Mouse (Mus musculus): Measurements from ENCODE around the gene Vwa8. TPM values are rescaled to one million over a fixed set of nuclear protein-coding genes. Genes with fewer than 3 reads are reported as not detected.

Gene Vwa8
- total and polyA plus RNA-seq, 3 experiments, result 12.4 to 17.5 (median 15.9) TPM

- Histone ChIP-seq H3K4me2 (ENCODE audit: insufficient read depth, low read depth, poor library complexity, severe bottlenecking) (no peak overlapping the region), H3K27me3 (replicated peaks) (no peaks in the 10 kb centered on the region), H3K79me2 (replicated peaks; ENCODE audit: control insufficient read depth, extremely low read depth, insufficient read depth, poor library complexity, severe bottlenecking) (no peaks in the 10 kb centered on the region), H3K4me1 (ENCODE audit: control insufficient read depth in 1 of 2, insufficient read depth in 2 of 2) (no peaks in the 10 kb centered on the region), H3K9ac (ENCODE audit: insufficient read depth, low read depth) (no peak overlapping the region), H3K4me3 (replicated peaks in 1 of 3; ENCODE audit: low read depth in 2 of 3, low read length in 2 of 3, poor library complexity in 1 of 3) (no peak overlapping the region), H3K36me3 (replicated peaks in 1 of 2; ENCODE audit: control insufficient read depth in 1 of 2, insufficient read depth in 1 of 2, low read length in 1 of 2) (peaks cover 0 to 14% of the 10 kb centered on the region in 2 experiments), H3K9me3 (replicated peaks; ENCODE audit: low read length) (no peaks in the 10 kb centered on the region), H3K27ac (ENCODE audit: insufficient read depth, low read depth) (no peak overlapping the region)
- TF ChIP-seq CHD2 (IDR thresholded peaks at IDR 0.05; ENCODE audit: low read length) (no peak), MAX (IDR thresholded peaks at IDR 0.05; ENCODE audit: low read length) (no peak), CTCF (conservative IDR thresholded peaks at IDR 0.05 in 1 of 2, IDR thresholded peaks at IDR 0.05 in 1 of 2; ENCODE audit: low read depth in 2 of 2, low read length in 2 of 2) (peak in 1 of 2 experiments; percentile 37; a peak in 2 of 4 replicates), NRF1 (IDR thresholded peaks at IDR 0.05; ENCODE audit: low read depth, low read length) (no peak), TCF12 (IDR thresholded peaks at IDR 0.05; ENCODE audit: low read depth, low read length) (no peak)
- in situ Hi-C loops (cut with MboI; ENCODE audit: low pct_ligation_motif_present, low pct_unique_long_range_greater_than_20kb, low sequenced_read_pairs) (no loop called here), dilution Hi-C loops (cut with MboI; ENCODE audit: extremely low pct_ligation_motif_present, extremely low pct_unique_long_range_greater_than_20kb, low sequenced_read_pairs) (no loop called here)
- DNase-seq (ENCODE audit: extremely low read depth), result no peak
Observed at GRCm38 (mm10) chr14:79134891-79135334, 286.1 kb downstream of the Vwa8 start.

- Histone ChIP-seq H3K79me2 (replicated peaks; ENCODE audit: control insufficient read depth, extremely low read depth, insufficient read depth, poor library complexity, severe bottlenecking) (no peaks in the 10 kb centered on the region), H3K4me1 (ENCODE audit: control insufficient read depth in 1 of 2, insufficient read depth in 2 of 2) (no peaks in the 10 kb centered on the region), H3K4me2 (ENCODE audit: insufficient read depth, low read depth, poor library complexity, severe bottlenecking) (no peak overlapping the region), H3K9me3 (replicated peaks; ENCODE audit: low read length) (no peaks in the 10 kb centered on the region), H3K4me3 (replicated peaks in 1 of 3; ENCODE audit: low read depth in 2 of 3, low read length in 2 of 3, poor library complexity in 1 of 3) (no peak overlapping the region), H3K36me3 (replicated peaks in 1 of 2; ENCODE audit: control insufficient read depth in 1 of 2, insufficient read depth in 1 of 2, low read length in 1 of 2) (peaks cover 0 to 14% of the 10 kb centered on the region in 2 experiments), H3K9ac (ENCODE audit: insufficient read depth, low read depth) (no peak overlapping the region), H3K27me3 (replicated peaks) (no peaks in the 10 kb centered on the region), H3K27ac (ENCODE audit: insufficient read depth, low read depth) (no peak overlapping the region)
- no peak for DNase-seq (ENCODE audit: extremely low read depth)
- dilution Hi-C loops (cut with MboI; ENCODE audit: extremely low pct_ligation_motif_present, extremely low pct_unique_long_range_greater_than_20kb, low sequenced_read_pairs) (no loop called here), in situ Hi-C loops (cut with MboI; ENCODE audit: low pct_ligation_motif_present, low pct_unique_long_range_greater_than_20kb, low sequenced_read_pairs) (no loop called here)
- no peak for TF ChIP-seq POLR2A (IDR thresholded peaks at IDR 0.05; ENCODE audit: low read depth, low read length)
- TF ChIP-seq GABPA (IDR thresholded peaks at IDR 0.05; ENCODE audit: insufficient replicate concordance, low read depth, low read length), result no peak
- no peak for TF ChIP-seq CHD1 (IDR thresholded peaks at IDR 0.05; ENCODE audit: low read depth, low read length)
- no peak for TF ChIP-seq KAT2A (IDR thresholded peaks at IDR 0.05; ENCODE audit: insufficient replicate concordance, low read length)
- no peak for TF ChIP-seq ZKSCAN1 (IDR thresholded peaks at IDR 0.05; ENCODE audit: borderline replicate concordance, low read depth, low read length)
Observed at GRCm38 (mm10) chr14:79135441-79135840, 286.6 kb downstream of the Vwa8 start.

- Histone ChIP-seq H3K4me2 (ENCODE audit: insufficient read depth, low read depth, poor library complexity, severe bottlenecking) (no peak overlapping the region), H3K4me1 (ENCODE audit: control insufficient read depth in 1 of 2, insufficient read depth in 2 of 2) (no peaks in the 10 kb centered on the region), H3K4me3 (replicated peaks in 1 of 3; ENCODE audit: low read depth in 2 of 3, low read length in 2 of 3, poor library complexity in 1 of 3) (no peak overlapping the region), H3K36me3 (replicated peaks in 1 of 2; ENCODE audit: control insufficient read depth in 1 of 2, insufficient read depth in 1 of 2, low read length in 1 of 2) (peaks cover 0 to 17% of the 10 kb centered on the region in 2 experiments), H3K27ac (ENCODE audit: insufficient read depth, low read depth) (no peak overlapping the region), H3K9ac (ENCODE audit: insufficient read depth, low read depth) (no peak overlapping the region), H3K27me3 (replicated peaks) (no peaks in the 10 kb centered on the region), H3K79me2 (replicated peaks; ENCODE audit: control insufficient read depth, extremely low read depth, insufficient read depth, poor library complexity, severe bottlenecking) (no peaks in the 10 kb centered on the region), H3K9me3 (replicated peaks; ENCODE audit: low read length) (no peaks in the 10 kb centered on the region)
- dilution Hi-C loops (cut with MboI; ENCODE audit: extremely low pct_ligation_motif_present, extremely low pct_unique_long_range_greater_than_20kb, low sequenced_read_pairs), result no loop called here
- TF ChIP-seq SIN3A (IDR thresholded peaks at IDR 0.05; ENCODE audit: low read length) (no peak), BHLHE40 (IDR thresholded peaks at IDR 0.05; ENCODE audit: low read depth, low read length) (no peak), RAD21 (IDR thresholded peaks at IDR 0.05; ENCODE audit: low read depth, low read length) (no peak), EP300 (IDR thresholded peaks at IDR 0.05; ENCODE audit: low read length) (no peak), USF1 (IDR thresholded peaks at IDR 0.05; ENCODE audit: low read depth, low read length) (no peak), GABPA (IDR thresholded peaks at IDR 0.05; ENCODE audit: insufficient replicate concordance, low read depth, low read length) (no peak), MYC (IDR thresholded peaks at IDR 0.05; ENCODE audit: low read depth, low read length) (no peak), RCOR1 (conservative IDR thresholded peaks at IDR 0.05; ENCODE audit: low read depth, low read length) (no peak), CHD1 (IDR thresholded peaks at IDR 0.05; ENCODE audit: low read depth, low read length) (no peak), IRF4 (IDR thresholded peaks at IDR 0.05; ENCODE audit: low read depth, low read length) (no peak), ZMIZ1 (IDR thresholded peaks at IDR 0.05; ENCODE audit: low read depth, low read length) (no peak), JUN (IDR thresholded peaks at IDR 0.05; ENCODE audit: insufficient read depth, low read depth, low read length) (no peak), TCF12 (IDR thresholded peaks at IDR 0.05; ENCODE audit: low read depth, low read length) (no peak), ZKSCAN1 (IDR thresholded peaks at IDR 0.05; ENCODE audit: borderline replicate concordance, low read depth, low read length) (no peak), PAX5 (IDR thresholded peaks at IDR 0.05; ENCODE audit: low read length) (no peak), ETS1 (conservative IDR thresholded peaks at IDR 0.05; ENCODE audit: low read depth, low read length) (no peak), MEF2A (IDR thresholded peaks at IDR 0.05; ENCODE audit: borderline replicate concordance, low read depth, low read length) (no peak), HCFC1 (IDR thresholded peaks at IDR 0.05; ENCODE audit: low read depth, low read length) (no peak), CHD2 (IDR thresholded peaks at IDR 0.05; ENCODE audit: low read length) (no peak), KAT2A (IDR thresholded peaks at IDR 0.05; ENCODE audit: insufficient replicate concordance, low read length) (no peak)
- in situ Hi-C loops (cut with MboI; ENCODE audit: low pct_ligation_motif_present, low pct_unique_long_range_greater_than_20kb, low sequenced_read_pairs), result no loop called here
- DNase-seq (ENCODE audit: extremely low read depth), result no peak
Observed at GRCm38 (mm10) chr14:79136585-79136984, 287.7 kb downstream of the Vwa8 start.

Measured in CH12.LX (cell line).